ENCODE assay signal across 11 mouse cellular contexts in genomic region chr3:81922910-81923309, GRCm38 (mm10). TPM values are rescaled to one million over a fixed set of nuclear protein-coding genes. Genes with fewer than 3 reads are reported as not detected.
DNase-seq lines count a peak whose midpoint lies in the region; ATAC-seq lines count a peak whose summit lies in the region.
"Had no signal": no experiment of that assay in that cellular context is flagged by ENCODE, and none has a peak within 500 bp of the region (broad histone marks: within the 10 kb centered on the region; RNA-seq: fewer than 3 reads in every experiment).

No protein-coding gene starts in this region.

- peak; percentile 31; the same call in 1 of the 2 replicates for ATAC-seq in midbrain, embryonic 11.5 days (ENCODE audit: low FRiP score)
- ATAC-seq in neural tube, embryonic 14.5 days (ENCODE audit: low read depth): peak; percentile 47; the same call in 1 of the 2 replicates
- ATAC-seq: liver, postnatal 0 days had no signal

- 70% methylated on average over 4 of the region's 4 CpGs for WGBS in midbrain, embryonic 11.5 days
- WGBS in midbrain, embryonic 10.5 days: 73% methylated on average over 4 of the region's 4 CpGs
- WGBS in neural tube, embryonic 14.5 days: 67% methylated on average over 4 of the region's 4 CpGs

- peak; percentile 14 to 71 for DNase-seq in adrenal gland, adult (ENCODE audit: inconsistent age in 2 of 2, low spot score in 1 of 2)
- no peak for DNase-seq in adrenal gland, postnatal 25 days
- no peak for DNase-seq in midbrain, embryonic 11.5 days (ENCODE audit: low spot score, missing footprints)
- DNase-seq in midbrain, embryonic 10.5 days (ENCODE audit: low spot score): no peak
- DNase-seq in induced T-regulatory cell, adult 2 months (ENCODE audit: low read depth): peak; percentile 27
- DNase-seq in spleen, adult 12 weeks (ENCODE audit: low spot score): no peak
- no peak for DNase-seq in right cerebral cortex, adult 2 months (ENCODE audit: low spot score in 2 of 2)
- DNase-seq: liver, postnatal 0 days had no signal

- no peaks in the 10 kb centered on the region for H3K36me3 ChIP-seq in midbrain, embryonic 11.5 days (ENCODE audit: control insufficient read depth, insufficient read depth, low read length)
- no peaks in the 10 kb centered on the region for H3K36me3 ChIP-seq in midbrain, embryonic 10.5 days
- no peaks in the 10 kb centered on the region for H3K36me3 ChIP-seq in neural tube, embryonic 14.5 days (ENCODE audit: control insufficient read depth, insufficient read depth, low read length)

- H3K27ac ChIP-seq in midbrain, embryonic 11.5 days (ENCODE audit: low read depth, low read length): no peak overlapping the region
- no peak overlapping the region for H3K27ac ChIP-seq in midbrain, embryonic 10.5 days (replicated peaks)
- H3K27ac ChIP-seq in neural tube, embryonic 14.5 days (ENCODE audit: low read depth, low read length): no peak overlapping the region

- H3K9me3 ChIP-seq in midbrain, embryonic 11.5 days (ENCODE audit: control insufficient read depth, low read length): no peaks in the 10 kb centered on the region
- H3K9me3 ChIP-seq in midbrain, embryonic 10.5 days (replicated peaks): no peaks in the 10 kb centered on the region
- no peaks in the 10 kb centered on the region for H3K9me3 ChIP-seq in neural tube, embryonic 14.5 days (ENCODE audit: control insufficient read depth, low read length)

- H3K4me3 ChIP-seq in midbrain, embryonic 11.5 days (ENCODE audit: low read depth, low read length): no peak overlapping the region
- H3K4me3 ChIP-seq in midbrain, embryonic 10.5 days: no peak overlapping the region
- H3K4me3 ChIP-seq in neural tube, embryonic 14.5 days (ENCODE audit: low read depth, low read length): no peak overlapping the region

- no peak overlapping the region for H3K4me2 ChIP-seq in midbrain, embryonic 11.5 days
- H3K4me2 ChIP-seq in neural tube, embryonic 14.5 days (ENCODE audit: low read depth, low read length): no peak overlapping the region

- H3K9ac ChIP-seq in midbrain, embryonic 11.5 days (ENCODE audit: low read length): no peak overlapping the region
- H3K9ac ChIP-seq in neural tube, embryonic 14.5 days (replicated peaks; ENCODE audit: low read depth, low read length): no peak overlapping the region
- H3K9ac ChIP-seq: liver, postnatal 0 days had no signal

- H3K4me1 ChIP-seq in midbrain, embryonic 11.5 days (ENCODE audit: control insufficient read depth, insufficient read depth, low read length): no peaks in the 10 kb centered on the region
- no peaks in the 10 kb centered on the region for H3K4me1 ChIP-seq in midbrain, embryonic 10.5 days
- no peaks in the 10 kb centered on the region for H3K4me1 ChIP-seq in neural tube, embryonic 14.5 days (ENCODE audit: control insufficient read depth, insufficient read depth, low read length)

- no peaks in the 10 kb centered on the region for H3K27me3 ChIP-seq in midbrain, embryonic 11.5 days (ENCODE audit: control insufficient read depth, insufficient read depth, low read length)
- H3K27me3 ChIP-seq in midbrain, embryonic 10.5 days (ENCODE audit: low read depth, poor library complexity, severe bottlenecking): no peaks in the 10 kb centered on the region
- no peaks in the 10 kb centered on the region for H3K27me3 ChIP-seq in neural tube, embryonic 14.5 days (ENCODE audit: control insufficient read depth, insufficient read depth, low read length)

RNA-seq across cellular contexts. Expression of gene Ctso, which starts 9.5 kb away (rescaled TPM):
- total RNA-seq in adrenal gland, postnatal 25 days (2021): 56.6 and 73.0 TPM in 2 replicates
- 5.5 and 6.0 TPM in 2 replicates for polyA plus RNA-seq in midbrain, embryonic 11.5 days (2014; fragmentation: Nextera tagmentation; extraction: Ambion mirVana)
- 3.4 and 5.0 TPM in 2 replicates for polyA plus RNA-seq in midbrain, embryonic 10.5 days (2016; fragmentation: Nextera tagmentation; extraction: Ambion mirVana)
- polyA plus RNA-seq in neural tube, embryonic 14.5 days (2014; fragmentation: Nextera tagmentation; extraction: Ambion mirVana): 11.6 and 11.7 TPM in 2 replicates

RNA-seq across cellular contexts. Expression of gene Tdo2, which starts 53.1 kb away (rescaled TPM):
- 1.1 and 10.1 TPM in 2 replicates for total RNA-seq in adrenal gland, postnatal 25 days (2021)
- polyA plus RNA-seq in midbrain, embryonic 11.5 days (2014; fragmentation: Nextera tagmentation; extraction: Ambion mirVana): not detected in 2 replicates
- not detected in 2 replicates for polyA plus RNA-seq in midbrain, embryonic 10.5 days (2016; fragmentation: Nextera tagmentation; extraction: Ambion mirVana)
- polyA plus RNA-seq in neural tube, embryonic 14.5 days (2014; fragmentation: Nextera tagmentation; extraction: Ambion mirVana): 0.15 TPM in 1 of 2 replicates, not detected in the other
- polyA plus RNA-seq: C2C12 had no signal

RNA-seq across cellular contexts. Expression of gene Asic5, which starts 59.2 kb away (rescaled TPM):
- not detected in 2 replicates for total RNA-seq in adrenal gland, postnatal 25 days (2021)
- not detected in 2 replicates for polyA plus RNA-seq in midbrain, embryonic 11.5 days (2014; fragmentation: Nextera tagmentation; extraction: Ambion mirVana)
- polyA plus RNA-seq in midbrain, embryonic 10.5 days (2016; fragmentation: Nextera tagmentation; extraction: Ambion mirVana): not detected in 2 replicates
- not detected in 2 replicates for polyA plus RNA-seq in neural tube, embryonic 14.5 days (2014; fragmentation: Nextera tagmentation; extraction: Ambion mirVana)
- polyA plus RNA-seq: C2C12; kidney, embryonic 14.5 days had no signal

Comparison
In these comparisons a context has a peak if more than half of its experiments do, and no peak if none do; other contexts are left out.
1. DNase-seq: peak in adrenal gland, adult (2 of 2) and induced T-regulatory cell, adult 2 months (single experiment); none in adrenal gland, postnatal 25 days (single experiment), midbrain, embryonic 11.5 days (single experiment), midbrain, embryonic 10.5 days (single experiment), spleen, adult 12 weeks (single experiment) and right cerebral cortex, adult 2 months (0 of 2).